Mouse (Mus musculus): ENCODE measurements at regions not wholly inside any gene's neighbourhood (a gene's known extent, or its start where the extent isn't known, plus 50 kb on each side); places are given as distances from the start of the nearest gene placed in this dataset.

DNA sequence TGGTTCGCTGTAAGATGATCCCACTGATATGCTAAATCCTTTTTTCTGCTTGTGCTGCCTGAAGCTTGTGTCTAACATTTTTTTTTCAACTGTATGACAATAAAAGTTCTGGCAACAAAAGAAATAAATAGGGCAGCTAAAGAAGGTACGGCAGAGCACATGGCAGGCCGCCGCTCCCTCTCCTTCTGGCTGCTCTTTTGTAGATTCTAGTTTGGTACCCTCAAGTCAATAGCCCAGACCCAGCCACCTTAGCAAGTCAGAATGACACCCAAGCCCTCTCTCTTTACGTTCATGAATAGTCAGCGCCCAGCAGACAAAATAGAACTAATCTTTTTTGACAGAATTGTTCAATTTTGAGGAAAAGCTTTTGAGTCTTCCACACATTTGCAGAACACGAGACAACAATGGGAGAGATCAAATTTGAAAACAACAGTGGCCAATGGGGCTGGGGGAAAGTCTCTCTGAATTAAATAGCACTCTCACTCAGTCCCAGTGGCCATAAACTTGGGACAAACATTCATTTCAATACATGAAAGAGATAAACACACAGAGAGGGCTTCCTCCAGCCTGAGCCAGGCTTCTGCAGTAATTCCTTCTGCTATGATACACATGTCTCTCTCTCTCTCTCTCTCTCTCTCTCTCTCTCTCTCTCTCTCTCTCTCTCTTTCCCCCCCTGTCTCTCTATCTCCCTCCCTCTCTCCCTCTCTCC, 180.0 kb upstream of the Otx2 start:
- H3K4me2 ChIP-seq (replicated peaks; ENCODE audit: low read depth, low read length) = no peak overlapping the region
- ATAC-seq (ENCODE audit: low FRiP score, low TSS enrichment) = no peak
- H3K27me3 ChIP-seq (ENCODE audit: insufficient read depth, low read length) = peaks cover 50% of the 10 kb centered on the region
- H3K9ac ChIP-seq (replicated peaks; ENCODE audit: low read length) = no peak overlapping the region
- H3K4me1 ChIP-seq (ENCODE audit: insufficient read depth, low read length) = no peaks in the 10 kb centered on the region
- 42% methylated on average over 7 of the region's 7 CpGs for WGBS
- H3K36me3 ChIP-seq (ENCODE audit: insufficient read depth, low read length) = no peaks in the 10 kb centered on the region
- H3K27ac ChIP-seq (ENCODE audit: low read length) = no peak overlapping the region
- H3K4me3 ChIP-seq (ENCODE audit: low read length) = no peak overlapping the region
- no peaks in the 10 kb centered on the region; the same call in 1 of the 2 replicates for H3K9me3 ChIP-seq (ENCODE audit: low read length)

DNA sequence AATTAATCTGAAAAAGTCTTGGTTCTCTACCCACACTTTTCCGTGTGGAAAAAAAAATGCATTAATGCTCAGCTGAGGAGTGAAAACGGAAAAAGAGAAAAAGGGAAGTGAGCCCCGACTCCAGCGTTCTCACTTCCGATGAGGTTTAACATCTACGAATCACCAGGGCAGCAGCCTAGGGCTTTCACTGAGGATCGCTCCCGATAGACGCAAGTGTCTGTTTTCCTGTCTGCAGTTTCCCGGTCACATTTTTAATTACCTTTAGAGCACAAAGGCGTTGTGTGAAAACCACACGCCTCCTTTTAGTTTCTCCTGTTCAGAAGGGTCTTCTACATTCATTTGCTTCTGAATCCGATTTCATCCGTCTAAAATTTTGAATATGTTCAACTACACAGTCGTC, 179.2 kb upstream of the Otx2 start:
- Histone ChIP-seq H3K4me1 (ENCODE audit: insufficient read depth, low read length) (no peaks in the 10 kb centered on the region), H3K9ac (replicated peaks; ENCODE audit: low read length) (no peak overlapping the region), H3K27me3 (ENCODE audit: insufficient read depth, low read length) (peaks cover 50% of the 10 kb centered on the region), H3K4me3 (ENCODE audit: low read length) (peak overlapping the region; percentile 21; the same call in 1 of the 2 replicates), H3K9me3 (ENCODE audit: low read length) (no peaks in the 10 kb centered on the region), H3K36me3 (ENCODE audit: insufficient read depth, low read length) (no peaks in the 10 kb centered on the region), H3K27ac (ENCODE audit: low read length) (no peak overlapping the region), H3K4me2 (replicated peaks; ENCODE audit: low read depth, low read length) (peak overlapping the region; percentile 46)
- 5% methylated on average over 15 of the region's 15 CpGs for WGBS
- ATAC-seq (ENCODE audit: low FRiP score, low TSS enrichment) = no peak

GRCm38 (mm10) chr14:48852061-48852460, 178.4 kb upstream of the Otx2 start:
- WGBS = 51% methylated on average over 4 of the region's 4 CpGs
- H3K9ac ChIP-seq (replicated peaks; ENCODE audit: low read length) = no peak overlapping the region
- no peak overlapping the region for H3K27ac ChIP-seq (ENCODE audit: low read length)
- H3K4me2 ChIP-seq (replicated peaks; ENCODE audit: low read depth, low read length) = no peak overlapping the region
- ATAC-seq (ENCODE audit: low FRiP score, low TSS enrichment) = no peak
- H3K4me3 ChIP-seq (ENCODE audit: low read length) = no peak overlapping the region
- H3K9me3 ChIP-seq (ENCODE audit: low read length) = no peaks in the 10 kb centered on the region
- peaks cover 53% of the 10 kb centered on the region for H3K27me3 ChIP-seq (ENCODE audit: insufficient read depth, low read length)
- no peaks in the 10 kb centered on the region for H3K36me3 ChIP-seq (ENCODE audit: insufficient read depth, low read length)
- H3K4me1 ChIP-seq (ENCODE audit: insufficient read depth, low read length) = no peaks in the 10 kb centered on the region

- Histone ChIP-seq H3K4me1 (ENCODE audit: insufficient read depth, low read length) (no peaks in the 10 kb centered on the region), H3K9me3 (ENCODE audit: low read length) (no peaks in the 10 kb centered on the region), H3K36me3 (ENCODE audit: insufficient read depth, low read length) (no peaks in the 10 kb centered on the region), H3K27me3 (ENCODE audit: insufficient read depth, low read length) (peaks cover 7% of the 10 kb centered on the region; the same call in 1 of the 2 replicates), H3K27ac (ENCODE audit: low read length) (no peak overlapping the region), H3K4me2 (replicated peaks; ENCODE audit: low read depth, low read length) (no peak overlapping the region), H3K4me3 (ENCODE audit: low read length) (no peak overlapping the region), H3K9ac (replicated peaks; ENCODE audit: low read length) (no peak overlapping the region)
- WGBS = 83% methylated on average over 4 of the region's 4 CpGs
- ATAC-seq (ENCODE audit: low FRiP score, low TSS enrichment) = no peak
These were observed 169.2 kb upstream of the Otx2 start for GRCm38 (mm10) chr14:48842861-48843260.

GRCm38 (mm10) chr14:48841278-48841677, 167.7 kb upstream of the Otx2 start:
- Histone ChIP-seq H3K9ac (replicated peaks; ENCODE audit: low read length) (no peak overlapping the region), H3K27ac (ENCODE audit: low read length) (no peak overlapping the region), H3K4me1 (ENCODE audit: insufficient read depth, low read length) (no peaks in the 10 kb centered on the region), H3K27me3 (ENCODE audit: insufficient read depth, low read length) (peaks cover 4% of the 10 kb centered on the region; the same call in 1 of the 2 replicates), H3K4me3 (ENCODE audit: low read length) (no peak overlapping the region), H3K4me2 (replicated peaks; ENCODE audit: low read depth, low read length) (no peak overlapping the region), H3K36me3 (ENCODE audit: insufficient read depth, low read length) (no peaks in the 10 kb centered on the region), H3K9me3 (ENCODE audit: low read length) (no peaks in the 10 kb centered on the region)
- 59% methylated on average over 5 of the region's 5 CpGs for WGBS
- no peak for ATAC-seq (ENCODE audit: low FRiP score, low TSS enrichment)

DNA sequence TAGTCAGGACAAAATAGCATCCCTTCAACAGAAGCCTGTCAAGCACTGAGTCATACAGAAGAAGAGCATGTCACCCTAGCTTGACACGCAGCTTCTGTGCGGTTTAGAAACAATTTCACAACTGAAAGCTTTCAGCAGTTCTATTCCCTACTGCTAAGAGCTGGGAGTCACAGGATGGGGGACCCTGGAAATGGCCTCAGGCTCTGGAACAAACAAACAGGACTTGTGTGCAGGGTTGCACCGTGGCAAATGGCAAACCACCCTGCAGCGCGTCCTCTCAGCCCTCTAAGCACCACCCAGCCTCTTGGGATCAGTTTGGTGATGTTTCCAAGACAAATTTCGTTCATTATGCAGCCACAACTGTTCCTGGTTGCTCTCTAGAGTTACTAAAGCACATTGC, 163.6 kb upstream of the Otx2 start:
- Histone ChIP-seq H3K27ac (ENCODE audit: low read length) (no peak overlapping the region), H3K27me3 (ENCODE audit: insufficient read depth, low read length) (no peaks in the 10 kb centered on the region), H3K9me3 (ENCODE audit: low read length) (no peaks in the 10 kb centered on the region), H3K36me3 (ENCODE audit: insufficient read depth, low read length) (no peaks in the 10 kb centered on the region), H3K4me1 (ENCODE audit: insufficient read depth, low read length) (no peaks in the 10 kb centered on the region), H3K4me3 (ENCODE audit: low read length) (no peak overlapping the region), H3K9ac (replicated peaks; ENCODE audit: low read length) (no peak overlapping the region), H3K4me2 (replicated peaks; ENCODE audit: low read depth, low read length) (no peak overlapping the region)
- WGBS = 54% methylated on average over 6 of the region's 6 CpGs
- no peak for ATAC-seq (ENCODE audit: low FRiP score, low TSS enrichment)

- Histone ChIP-seq H3K27me3 (ENCODE audit: insufficient read depth, low read length) (no peaks in the 10 kb centered on the region), H3K27ac (ENCODE audit: low read length) (no peak overlapping the region), H3K4me3 (ENCODE audit: low read length) (no peak overlapping the region), H3K36me3 (ENCODE audit: insufficient read depth, low read length) (no peaks in the 10 kb centered on the region), H3K4me1 (ENCODE audit: insufficient read depth, low read length) (no peaks in the 10 kb centered on the region), H3K4me2 (replicated peaks; ENCODE audit: low read depth, low read length) (no peak overlapping the region), H3K9me3 (ENCODE audit: low read length) (no peaks in the 10 kb centered on the region), H3K9ac (replicated peaks; ENCODE audit: low read length) (no peak overlapping the region)
- no peak for ATAC-seq (ENCODE audit: low FRiP score, low TSS enrichment)
- WGBS = 31% methylated on average over 2 of the region's 2 CpGs
These were observed 162.5 kb upstream of the Otx2 start for GRCm38 (mm10) chr14:48836071-48836470.

GRCm38 (mm10) chr14:48834416-48834815, 160.8 kb upstream of the Otx2 start:
- no peak for ATAC-seq (ENCODE audit: low FRiP score, low TSS enrichment)
- H3K4me1 ChIP-seq (ENCODE audit: insufficient read depth, low read length) = no peaks in the 10 kb centered on the region
- no peaks in the 10 kb centered on the region for H3K9me3 ChIP-seq (ENCODE audit: low read length)
- H3K4me2 ChIP-seq (replicated peaks; ENCODE audit: low read depth, low read length) = no peak overlapping the region
- H3K27me3 ChIP-seq (ENCODE audit: insufficient read depth, low read length) = no peaks in the 10 kb centered on the region
- no peak overlapping the region for H3K9ac ChIP-seq (replicated peaks; ENCODE audit: low read length)
- WGBS = 94% methylated on average over 2 of the region's 2 CpGs
- no peak overlapping the region for H3K4me3 ChIP-seq (ENCODE audit: low read length)
- H3K27ac ChIP-seq (ENCODE audit: low read length) = no peak overlapping the region
- H3K36me3 ChIP-seq (ENCODE audit: insufficient read depth, low read length) = no peaks in the 10 kb centered on the region

- no peak overlapping the region for H3K4me3 ChIP-seq (ENCODE audit: low read length)
- ATAC-seq (ENCODE audit: low FRiP score, low TSS enrichment) = no peak
These were observed 152.8 kb upstream of the Otx2 start for GRCm38 (mm10) chr14:48826421-48826820.

DNA sequence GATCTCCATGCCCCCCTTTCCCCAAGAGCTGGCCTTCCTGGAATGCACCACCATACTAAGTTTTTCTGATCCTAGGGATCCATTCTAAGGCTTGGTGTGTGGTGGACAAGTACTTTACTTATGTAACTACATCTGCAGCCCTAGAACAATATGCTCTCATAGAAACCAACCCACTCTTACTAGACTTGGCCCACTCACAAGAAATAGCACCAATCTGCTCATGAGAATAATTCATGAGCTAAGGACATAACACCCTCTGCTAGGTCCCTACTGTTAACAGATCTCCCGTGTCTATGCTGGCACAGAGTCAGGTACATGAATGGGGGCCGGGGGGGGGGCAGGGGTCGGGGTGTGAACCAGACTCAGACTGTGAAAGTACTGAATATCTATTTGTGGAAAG, 150.8 kb upstream of the Otx2 start:
- Histone ChIP-seq H3K4me2 (replicated peaks; ENCODE audit: low read depth, low read length) (no peak overlapping the region), H3K9me3 (ENCODE audit: low read length) (no peaks in the 10 kb centered on the region), H3K27me3 (ENCODE audit: insufficient read depth, low read length) (no peaks in the 10 kb centered on the region), H3K27ac (ENCODE audit: low read length) (no peak overlapping the region), H3K36me3 (ENCODE audit: insufficient read depth, low read length) (no peaks in the 10 kb centered on the region), H3K4me1 (ENCODE audit: insufficient read depth, low read length) (no peaks in the 10 kb centered on the region), H3K9ac (replicated peaks; ENCODE audit: low read length) (no peak overlapping the region), H3K4me3 (ENCODE audit: low read length) (no peak overlapping the region)
- WGBS = 53% methylated on average over 3 of the region's 3 CpGs
- ATAC-seq (ENCODE audit: low FRiP score, low TSS enrichment) = no peak

More at GRCm38 (mm10) chr14:48826421-48826820, 152.8 kb upstream of the Otx2 start:
- Histone ChIP-seq H3K4me1 (ENCODE audit: insufficient read depth, low read length) (no peaks in the 10 kb centered on the region), H3K27me3 (ENCODE audit: insufficient read depth, low read length) (no peaks in the 10 kb centered on the region), H3K36me3 (ENCODE audit: insufficient read depth, low read length) (no peaks in the 10 kb centered on the region), H3K9ac (replicated peaks; ENCODE audit: low read length) (no peak overlapping the region), H3K4me2 (replicated peaks; ENCODE audit: low read depth, low read length) (no peak overlapping the region), H3K27ac (ENCODE audit: low read length) (no peak overlapping the region), H3K9me3 (ENCODE audit: low read length) (no peaks in the 10 kb centered on the region)
- WGBS = 64% methylated on average over 5 of the region's 5 CpGs

All from kidney, embryonic 16.5 days (tissue).